Mouse (Mus musculus) cerebellum, postnatal 14 days (tissue): ENCODE results near the gene Vmn1r227.

Experiments
- DNase-seq, 2 experiments: peaks; one replicate each; pipeline ENCODE4 v3.0.0; 2021; ENCODE audit warnings: mixed read lengths in 2 of 2

Gene Vmn1r227

DNA sequence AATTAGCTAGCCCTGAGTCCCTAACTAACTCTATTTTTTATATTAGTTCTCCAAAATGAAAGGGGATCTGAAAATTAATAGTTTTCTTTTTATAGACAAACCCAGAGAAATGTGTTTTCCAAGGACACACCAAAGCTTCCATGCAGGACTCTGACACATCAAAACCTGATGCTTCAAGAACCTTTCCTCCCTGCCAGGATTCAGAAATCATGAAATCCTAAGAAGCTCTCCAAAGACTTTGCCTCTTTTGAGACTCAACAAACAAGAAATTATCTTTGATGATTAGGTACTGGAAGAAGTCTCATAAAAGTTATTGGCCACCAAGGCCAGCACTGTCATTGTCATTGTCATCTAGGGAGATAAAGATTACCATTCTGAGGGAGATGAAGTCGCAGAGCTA lies at the start of gene Vmn1r227:
Gene Vmn1r227, plus strand, starts transcription at position 301 of the 400 bp plus-strand sequence.
- DNase-seq, result no peak

DNA sequence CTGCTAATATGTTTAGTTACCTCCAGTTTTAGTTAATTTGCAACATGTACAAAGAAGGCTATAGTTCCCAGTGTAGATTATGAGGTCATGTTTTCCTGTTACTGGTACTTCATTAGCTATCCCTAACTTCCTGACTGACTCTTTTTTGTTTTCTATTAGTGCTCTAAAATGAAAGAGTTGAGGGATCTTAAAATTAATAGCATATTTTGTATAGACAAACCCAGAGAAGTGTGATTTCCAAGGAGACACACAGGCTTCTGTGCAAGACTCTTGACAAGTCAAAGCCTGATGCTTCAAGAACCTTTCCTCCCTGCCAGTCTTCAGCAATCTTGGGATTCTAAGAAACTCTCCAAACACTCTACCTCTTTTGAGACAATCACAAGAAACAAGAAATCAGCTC lies 47.1 kb upstream of the Vmn1r227 start, which contains the start of gene Vmn1r226:
Gene Vmn1r226, plus strand, starts transcription at position 301 of the 400 bp plus-strand sequence.
- no peak for DNase-seq

DNA sequence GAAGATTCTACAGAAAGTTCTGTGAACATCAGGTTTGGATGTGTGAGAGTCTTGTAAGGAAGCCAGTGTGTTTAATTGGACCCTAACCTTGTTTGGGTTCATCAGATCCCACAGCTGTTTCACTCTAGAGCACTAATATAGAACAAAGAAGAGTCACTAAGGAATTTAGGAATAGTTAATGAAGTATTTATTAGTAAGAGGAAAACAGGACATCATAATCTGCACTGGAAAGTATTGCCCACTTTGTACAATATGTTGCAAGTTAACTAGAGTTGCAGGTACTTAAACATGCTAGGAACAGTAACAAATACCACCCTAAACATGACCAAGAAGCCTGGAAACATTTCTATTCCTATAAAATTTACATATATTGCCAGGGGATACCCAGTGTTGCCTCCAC lies 56.4 kb downstream of the Vmn1r227 start, which contains the start of gene Vmn1r228:
Gene Vmn1r228, minus strand, starts transcription at position 101 of the 400 bp plus-strand sequence.
- DNase-seq, result no peak
